Mouse (Mus musculus) hindbrain, embryonic 10.5 days (tissue): ENCODE measurements around the gene Krt79. TPM values are rescaled to one million over a fixed set of nuclear protein-coding genes. Genes with fewer than 3 reads are reported as not detected.
A peak's percentile ranks its signal among the peaks of the same experiment; 100 is the strongest.

Experiments
- DNase-seq: peaks from one replicate; pipeline ENCODE4 v3.0.0-alpha.2; 2017; ENCODE audit warnings: low spot score
- H3K27ac ChIP-seq: fragments of 300-500 bp; sonication (generic); 2 replicates; pipeline ENCODE4 v1.5.1; 2016; ENCODE audit warnings: mild to moderate bottlenecking, moderate library complexity
- H3K27me3 ChIP-seq: fragments of 300-500 bp; sonication (generic); 2 replicates; pipeline ENCODE4 v1.6.1; 2016; ENCODE audit warnings: mild to moderate bottlenecking; ENCODE audit not compliant: poor library complexity, insufficient read depth, severe bottlenecking
- H3K36me3 ChIP-seq: fragments of 300-500 bp; sonication (generic); 2 replicates; pipeline ENCODE4 v1.6.1; 2016; ENCODE audit warnings: mild to moderate bottlenecking, moderate library complexity
- H3K4me1 ChIP-seq: fragments of 300-500 bp; sonication (generic); replicated peaks from 2 replicates; pipeline ENCODE4 v1.6.1; 2016; ENCODE audit warnings: mild to moderate bottlenecking
- H3K4me3 ChIP-seq: fragments of 300-500 bp; sonication (generic); 2 replicates; pipeline ENCODE4 v1.5.1; 2016; ENCODE audit warnings: mild to moderate bottlenecking, moderate library complexity
- H3K9me3 ChIP-seq: fragments of 300-500 bp; sonication (generic); 2 replicates; pipeline ENCODE4 v1.6.1; 2016; ENCODE audit warnings: mild to moderate bottlenecking, moderate library complexity
- WGBS: fragments of 180-500 bp; shearing (Covaris S2); methylation state at CpG from one replicate; pipeline ENCODE4 v1.1.7; 2016; 5-methylcytosine and 5-hydroxymethylcytosine counted together
- polyA plus RNA-seq: library from polyadenylated mRNA; unstranded; fragments of >200 nt; fragmentation: Nextera tagmentation; extraction: Ambion mirVana; gene quantifications from 2 replicates; pipeline ENCODE4 v1.2.1, GENCODE M21; 2016

The Krt79 gene
- polyA plus RNA-seq, 1 experiment from 2014 or later = 0.18 TPM

DNA sequence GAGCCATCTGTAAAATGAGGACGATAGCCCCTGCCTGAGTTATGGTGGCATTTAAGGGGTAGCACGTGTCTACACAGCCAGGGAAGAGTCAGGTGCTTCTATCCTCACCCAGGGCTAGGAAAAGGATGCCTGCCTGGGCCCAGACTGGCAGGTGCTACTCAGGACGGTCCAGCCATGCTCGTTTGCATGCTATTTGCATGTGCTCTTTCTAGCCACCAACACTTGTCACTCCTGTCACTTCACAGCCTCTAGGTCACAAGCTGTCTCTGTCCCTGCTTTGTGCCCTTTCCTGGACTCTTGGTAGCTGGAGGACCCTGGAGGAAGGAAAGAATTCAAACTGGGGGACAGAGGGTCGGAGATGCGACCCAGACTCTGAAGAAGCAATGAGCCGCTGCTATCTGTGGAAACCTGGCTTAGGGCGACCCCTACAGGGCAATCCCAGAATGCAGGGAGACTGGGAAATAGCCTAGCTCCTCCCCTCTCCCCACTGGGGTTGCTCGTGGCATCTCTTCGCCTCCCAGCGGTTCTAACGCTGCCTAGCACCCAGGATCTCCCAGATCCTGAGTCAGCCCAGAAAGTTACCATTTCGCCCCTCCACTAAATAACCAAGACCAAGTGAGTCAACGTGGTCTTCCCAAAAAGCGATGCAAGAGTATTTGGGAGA lies 33.4 kb upstream of the Krt79 start:
- DNase-seq = peak; percentile 98
- peaks cover 36% of the 10 kb centered on the region for H3K4me1 ChIP-seq
- H3K9me3 ChIP-seq = no peaks in the 10 kb centered on the region
- peak overlapping the region; percentile 11; the same call in 1 of the 2 replicates for H3K4me3 ChIP-seq
- no peaks in the 10 kb centered on the region for H3K36me3 ChIP-seq
- 15% methylated on average over 15 of the region's 15 CpGs for WGBS
- H3K27ac ChIP-seq = peak overlapping the region; percentile 35; the same call in 1 of the 2 replicates
- peaks cover 47% of the 10 kb centered on the region for H3K27me3 ChIP-seq

DNA sequence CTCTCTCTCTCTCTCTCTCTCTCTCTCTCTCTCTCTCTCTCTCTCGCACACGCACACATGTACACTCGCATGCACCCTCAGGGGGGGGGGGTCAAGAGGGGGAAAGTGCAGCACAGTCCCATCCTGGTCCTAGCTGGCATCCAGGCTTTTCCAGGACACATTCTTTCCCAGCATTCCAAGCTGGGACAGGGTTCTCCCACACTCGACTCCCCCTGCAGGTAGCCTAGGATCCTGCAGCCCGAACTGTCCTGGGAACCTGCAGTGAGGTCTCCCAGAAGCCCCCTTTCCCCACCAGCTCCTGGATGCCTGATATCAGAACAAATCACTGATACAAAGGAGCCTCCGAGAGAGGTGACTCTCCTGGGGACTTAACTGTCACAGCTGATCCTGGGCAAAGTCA lies 30.4 kb upstream of the Krt79 start:
- 12% methylated on average over 3 of the region's 6 CpGs for WGBS
- Histone ChIP-seq H3K27ac (0 out of 2 replicates have a peak overlapping the region, but pooled peaks have one; percentile 29), H3K4me3 (no peak overlapping the region)

DNA sequence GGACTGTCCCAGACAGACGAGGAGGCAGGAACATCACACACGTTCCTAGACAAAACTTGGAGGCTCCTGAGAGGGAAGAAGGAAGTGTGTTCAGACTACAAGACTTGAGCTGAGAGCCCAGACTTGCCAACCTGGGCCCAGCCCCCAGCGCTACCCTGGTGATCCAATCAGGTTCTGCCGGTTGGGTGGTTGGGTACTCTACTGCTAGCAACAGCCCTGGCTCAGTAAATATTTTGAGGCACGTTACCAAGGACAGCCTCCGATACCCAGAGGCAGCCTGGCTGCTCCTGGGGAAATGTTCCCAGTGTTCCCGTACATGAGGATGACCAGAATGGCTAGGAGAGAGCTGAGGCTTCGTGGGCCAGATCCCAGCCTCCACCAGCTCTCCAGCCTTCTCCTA lies 26.7 kb upstream of the Krt79 start:
- Histone ChIP-seq H3K4me3 (no peak overlapping the region), H3K4me1 (0 out of 2 replicates have a peak, but pooled peaks cover 5% of the 10 kb centered on the region), H3K9me3 (no peaks in the 10 kb centered on the region), H3K27ac (no peak overlapping the region), H3K36me3 (no peaks in the 10 kb centered on the region), H3K27me3 (peaks cover 5% of the 10 kb centered on the region; the same call in 1 of the 2 replicates)
- 84% methylated on average over 8 of the region's 8 CpGs for WGBS
- DNase-seq = no peak

More for the DNA sequence above, 30.4 kb upstream of the Krt79 start:
- no peaks in the 10 kb centered on the region for H3K36me3 ChIP-seq
- peaks cover 28% of the 10 kb centered on the region; the same call in 1 of the 2 replicates for H3K27me3 ChIP-seq
- DNase-seq = peak; percentile 76
- peaks cover 11% of the 10 kb centered on the region; the same call in 1 of the 2 replicates for H3K4me1 ChIP-seq
- H3K9me3 ChIP-seq = no peaks in the 10 kb centered on the region

DNA sequence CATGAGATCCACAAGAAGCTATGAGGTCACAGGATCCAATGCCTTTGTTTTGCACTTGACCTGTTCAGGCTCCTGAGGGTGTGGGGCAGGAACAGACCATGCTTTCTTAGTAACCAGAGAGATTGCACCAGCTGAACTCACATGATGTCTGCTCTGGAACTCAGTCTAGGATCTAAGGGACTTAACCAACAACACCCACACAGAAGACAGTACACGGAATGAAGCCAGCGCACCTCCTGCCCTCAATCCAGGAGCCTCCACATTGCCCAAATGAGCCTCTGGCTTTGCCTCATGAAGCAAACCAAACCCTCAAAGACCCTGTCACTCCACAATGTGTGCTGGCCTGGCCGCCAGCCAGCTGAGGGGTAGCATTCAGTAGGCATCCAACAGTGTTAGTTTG lies 18.8 kb upstream of the Krt79 start:
- H3K4me3 ChIP-seq = no peak overlapping the region
- H3K9me3 ChIP-seq = no peaks in the 10 kb centered on the region
- no peak for DNase-seq
- no peak overlapping the region for H3K27ac ChIP-seq
- no peaks in the 10 kb centered on the region for H3K27me3 ChIP-seq
- H3K36me3 ChIP-seq = no peaks in the 10 kb centered on the region
- WGBS = 96% methylated on average over 3 of the region's 3 CpGs
- no peaks in the 10 kb centered on the region for H3K4me1 ChIP-seq

DNA sequence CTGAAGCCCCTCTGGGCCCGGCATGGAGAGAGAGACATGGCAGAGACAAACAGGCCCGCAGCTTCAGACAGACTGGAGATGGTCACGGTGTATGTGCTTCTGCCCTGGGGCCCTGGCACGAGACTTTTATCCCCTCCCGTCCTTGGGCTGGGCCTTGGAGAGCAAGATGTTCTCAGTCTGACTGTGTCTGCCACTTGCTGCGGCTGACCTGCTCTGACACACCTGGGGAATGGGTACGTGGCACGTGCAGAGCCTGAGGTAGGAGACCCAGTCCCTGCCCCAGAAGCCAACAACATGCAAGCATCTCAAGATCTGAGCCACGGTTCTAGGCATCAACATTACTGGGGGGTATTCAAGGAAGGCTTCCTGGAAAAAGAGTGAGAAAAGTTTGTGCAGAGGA lies 14.1 kb upstream of the Krt79 start, which contains the start of gene Krt78:
TSS of gene Krt78 (minus strand) at position 101 of the 400 bp plus-strand sequence.
- WGBS = 83% methylated on average over 9 of the region's 9 CpGs
- Histone ChIP-seq H3K27me3 (no peaks in the 10 kb centered on the region), H3K36me3 (no peaks in the 10 kb centered on the region), H3K27ac (no peak within 1 kb of the TSS), H3K4me3 (no peak within 1 kb of the TSS), H3K9me3 (no peaks in the 10 kb centered on the region), H3K4me1 (no peaks in the 10 kb centered on the region)
- DNase-seq = no peak

DNA sequence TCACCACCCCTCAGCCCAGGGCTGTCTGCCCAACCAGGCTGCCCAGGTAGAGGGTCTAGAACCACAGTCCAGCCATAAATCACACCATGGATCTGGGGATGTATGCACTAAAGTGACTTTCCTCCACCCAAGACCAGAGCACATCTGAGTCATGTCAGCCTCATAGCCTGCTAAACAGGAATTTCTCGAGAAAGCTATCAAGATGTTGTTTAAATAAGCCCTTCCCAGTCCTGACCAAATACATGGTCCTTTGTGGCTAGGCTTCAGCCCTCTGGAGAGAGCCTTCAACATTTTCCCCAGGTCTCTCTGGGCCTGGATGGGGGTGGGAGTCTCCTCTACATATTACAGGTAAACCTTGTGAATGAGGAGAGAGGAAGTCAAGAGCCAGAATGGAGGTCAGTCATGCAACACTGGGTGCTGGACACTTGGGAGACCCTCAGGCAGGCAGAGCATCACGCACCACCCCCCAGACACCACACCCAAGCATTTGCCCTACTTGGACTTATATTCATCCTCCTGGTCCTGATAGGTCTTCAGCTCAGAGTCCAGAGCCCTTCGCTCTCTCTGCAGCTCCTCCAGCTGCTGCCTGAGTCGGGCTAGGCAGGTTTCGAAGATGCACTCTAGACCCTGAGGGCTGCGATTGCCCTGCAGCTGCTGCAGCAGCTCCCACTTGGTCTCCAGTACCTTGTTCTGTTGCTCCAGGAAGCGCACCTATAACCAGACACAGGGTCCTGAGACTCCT lies 12.8 kb upstream of the Krt79 start:
- no peaks in the 10 kb centered on the region for H3K9me3 ChIP-seq
- H3K36me3 ChIP-seq = no peaks in the 10 kb centered on the region
- no peaks in the 10 kb centered on the region for H3K4me1 ChIP-seq
- H3K4me3 ChIP-seq = no peak overlapping the region
- 84% methylated on average over 7 of the region's 7 CpGs for WGBS
- H3K27ac ChIP-seq = no peak overlapping the region
- no peaks in the 10 kb centered on the region for H3K27me3 ChIP-seq
- no peak for DNase-seq

DNA sequence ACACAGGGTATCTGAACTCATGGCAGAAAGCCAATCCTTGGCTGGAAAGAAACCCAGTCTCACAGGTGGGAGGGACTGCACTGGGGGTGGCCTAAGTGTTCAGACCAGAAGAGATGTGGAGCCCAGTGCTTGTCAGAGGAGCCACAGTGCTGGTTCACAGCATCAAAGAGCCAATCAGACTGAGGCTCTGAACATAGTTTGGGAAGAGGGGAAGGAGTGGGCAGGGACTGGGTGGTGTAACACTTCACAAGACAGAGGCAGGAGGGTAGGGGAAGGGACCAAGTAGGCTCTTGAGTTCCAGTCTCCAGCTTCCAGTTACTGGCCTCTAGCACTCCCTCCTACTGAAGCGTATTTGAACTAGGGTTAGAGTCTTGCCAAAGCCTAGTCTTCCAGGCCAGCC lies 5.3 kb upstream of the Krt79 start:
- Histone ChIP-seq H3K9me3 (no peaks in the 10 kb centered on the region), H3K27me3 (no peaks in the 10 kb centered on the region), H3K4me1 (peaks cover 3% of the 10 kb centered on the region), H3K36me3 (no peaks in the 10 kb centered on the region), H3K27ac (no peak overlapping the region), H3K4me3 (no peak overlapping the region)
- no peak for DNase-seq
- 90% methylated on average over 1 of the region's 1 CpGs for WGBS

DNA sequence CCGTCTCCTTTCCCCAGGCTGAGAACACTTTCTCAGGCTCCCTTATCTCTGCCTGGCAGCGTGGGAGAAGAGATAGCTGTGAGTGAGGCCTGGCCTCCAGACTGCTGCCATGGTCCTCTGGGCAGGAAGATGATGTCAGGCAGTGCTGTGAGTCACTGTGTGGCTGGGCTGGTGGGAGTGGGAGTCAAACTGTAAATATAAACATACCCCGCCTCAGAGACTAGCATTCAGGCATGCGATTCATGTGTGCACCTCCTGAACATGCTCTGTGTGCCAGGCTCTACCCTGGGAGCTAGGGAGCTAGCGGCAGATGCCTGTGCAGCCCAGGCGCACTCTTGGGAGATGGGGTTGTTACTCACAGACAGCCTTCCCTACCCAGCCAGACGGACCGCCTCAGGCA lies 1.8 kb upstream of the Krt79 start:
- H3K4me3 ChIP-seq = no peak overlapping the region
- 77% methylated on average over 8 of the region's 8 CpGs for WGBS
- peaks cover 9% of the 10 kb centered on the region for H3K4me1 ChIP-seq
- H3K9me3 ChIP-seq = no peaks in the 10 kb centered on the region
- H3K27me3 ChIP-seq = no peaks in the 10 kb centered on the region
- H3K27ac ChIP-seq = peak overlapping the region; percentile 35; the same call in 1 of the 2 replicates
- H3K36me3 ChIP-seq = no peaks in the 10 kb centered on the region
- peak; percentile 12 for DNase-seq

DNA sequence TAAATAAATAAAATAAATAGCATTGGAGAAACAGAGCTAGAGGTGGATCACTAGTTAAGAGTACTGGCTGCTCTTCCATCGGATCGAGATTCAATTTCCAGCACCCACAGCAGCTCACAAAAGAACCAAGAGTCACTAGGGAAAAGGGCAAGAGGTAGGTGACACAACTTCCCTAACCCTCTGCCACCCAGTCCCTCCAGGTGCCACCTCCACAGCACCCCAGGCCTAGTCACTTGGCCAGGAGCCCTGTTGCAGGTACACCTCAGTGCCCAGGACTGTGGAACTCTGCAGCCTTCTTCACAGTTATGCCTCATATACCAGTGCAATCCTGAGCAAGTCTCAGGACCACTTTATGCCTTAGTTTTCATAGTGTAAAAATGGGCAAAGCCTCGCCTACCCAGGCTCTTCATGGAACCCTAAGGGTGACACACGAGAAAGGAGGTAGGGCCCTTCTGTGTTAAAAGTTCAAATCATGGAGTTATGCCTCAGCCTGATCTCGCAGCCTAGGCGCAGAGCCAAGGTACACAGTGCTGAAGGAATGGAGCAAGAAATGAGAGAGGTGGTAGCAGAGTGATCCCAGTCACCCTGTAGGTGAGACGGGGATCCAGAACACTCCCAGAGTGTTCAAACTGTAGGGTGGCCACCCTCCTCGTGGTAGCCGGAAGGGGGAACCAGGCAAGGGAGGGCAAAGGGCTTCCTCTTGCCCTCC lies 1.4 kb downstream of the Krt79 start:
- 0 out of 2 replicates have a peak, but pooled peaks cover 3% of the 10 kb centered on the region for H3K27me3 ChIP-seq
- 86% methylated on average over 9 of the region's 9 CpGs for WGBS
- no peaks in the 10 kb centered on the region for H3K36me3 ChIP-seq
- H3K27ac ChIP-seq = no peak overlapping the region
- no peak overlapping the region for H3K4me3 ChIP-seq
- no peak for DNase-seq
- no peaks in the 10 kb centered on the region for H3K9me3 ChIP-seq
- peaks cover 9% of the 10 kb centered on the region; the same call in 1 of the 2 replicates for H3K4me1 ChIP-seq

DNA sequence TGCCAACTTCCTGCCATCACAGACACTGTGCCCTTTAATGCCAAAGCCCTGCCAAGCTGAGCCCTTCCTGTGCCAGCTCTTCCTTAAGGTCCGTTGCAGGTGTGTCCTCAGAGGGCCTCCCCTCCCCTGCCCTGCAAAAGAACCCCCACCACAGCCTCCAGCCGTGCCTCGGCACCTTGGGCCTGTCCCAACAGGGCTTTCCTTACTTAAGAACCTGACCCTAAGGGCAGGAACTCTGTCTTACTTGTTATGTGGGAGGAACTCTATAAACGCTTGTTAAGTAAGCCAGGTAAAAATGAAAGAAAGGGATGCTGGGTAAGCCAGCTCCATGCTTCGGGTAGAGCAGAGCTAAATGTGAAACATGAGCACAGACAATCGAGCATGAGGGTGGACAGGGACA lies 7.1 kb downstream of the Krt79 start:
- DNase-seq = no peak
- no peak overlapping the region for H3K27ac ChIP-seq
- 81% methylated on average over 6 of the region's 6 CpGs for WGBS

DNA sequence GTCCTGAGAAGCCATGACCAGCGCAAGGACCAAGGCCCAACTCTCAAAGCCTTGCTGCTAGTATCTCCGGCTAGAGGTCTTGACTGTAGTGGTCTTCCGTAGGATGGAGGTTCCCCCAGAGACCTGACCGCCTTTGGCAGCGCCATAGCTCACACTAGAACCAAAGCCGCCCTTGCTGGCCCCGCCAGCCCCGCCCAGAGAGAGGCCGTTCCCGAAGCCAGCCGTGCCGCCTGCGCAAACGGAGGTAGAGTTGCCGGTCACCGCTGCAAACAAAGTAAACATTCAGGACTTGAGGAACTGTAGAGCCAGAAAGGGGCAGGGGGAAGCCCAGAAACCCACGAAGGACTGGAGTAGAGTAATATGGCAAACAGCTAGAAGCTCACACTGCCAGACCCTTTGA lies 10.5 kb downstream of the Krt79 start:
- no peaks in the 10 kb centered on the region for H3K36me3 ChIP-seq
- H3K27me3 ChIP-seq = peaks cover 48% of the 10 kb centered on the region
- no peaks in the 10 kb centered on the region for H3K9me3 ChIP-seq
- WGBS = 2% methylated on average over 17 of the region's 17 CpGs
- peak overlapping the region; percentile 49 for H3K4me3 ChIP-seq
- DNase-seq = peak; percentile 45
- H3K4me1 ChIP-seq = peaks cover 24% of the 10 kb centered on the region
- peak overlapping the region; percentile 71 for H3K27ac ChIP-seq

More for the DNA sequence above, 7.1 kb downstream of the Krt79 start:
- H3K4me1 ChIP-seq = peaks cover 24% of the 10 kb centered on the region
- no peak overlapping the region for H3K4me3 ChIP-seq
- H3K9me3 ChIP-seq = no peaks in the 10 kb centered on the region
- no peaks in the 10 kb centered on the region for H3K36me3 ChIP-seq
- peaks cover 47% of the 10 kb centered on the region for H3K27me3 ChIP-seq

DNA sequence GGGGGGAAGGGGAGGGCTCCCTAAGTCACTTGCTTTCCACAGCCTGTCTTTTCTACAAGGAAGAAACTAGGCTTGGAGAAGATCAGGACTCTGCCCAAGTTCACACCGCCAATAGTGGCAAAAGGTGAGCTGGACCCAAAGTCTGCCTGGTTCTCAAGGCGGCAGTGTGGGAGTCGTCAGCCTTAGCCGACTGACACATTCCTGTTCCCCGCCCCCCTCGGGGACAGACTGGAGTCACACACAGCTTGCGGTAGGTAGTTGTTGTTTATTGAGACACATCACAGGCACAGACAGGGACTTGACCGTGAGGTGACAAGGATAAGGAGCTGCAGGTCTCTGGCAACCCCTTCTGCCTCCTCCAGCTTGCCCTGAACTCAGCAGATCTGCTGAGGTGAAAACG lies 11.0 kb downstream of the Krt79 start:
- H3K9me3 ChIP-seq = no peaks in the 10 kb centered on the region
- peak overlapping the region; percentile 49; the same call in 1 of the 2 replicates for H3K4me3 ChIP-seq
- H3K36me3 ChIP-seq = no peaks in the 10 kb centered on the region
- peak; percentile 8 for DNase-seq
- H3K27ac ChIP-seq = no peak overlapping the region
- peaks cover 48% of the 10 kb centered on the region for H3K27me3 ChIP-seq
- peaks cover 24% of the 10 kb centered on the region for H3K4me1 ChIP-seq
- 15% methylated on average over 9 of the region's 9 CpGs for WGBS
